Mouse (Mus musculus) midbrain, embryonic 12.5 days (tissue): ENCODE results near the gene Sesn3. TPM values are rescaled to one million over a fixed set of nuclear protein-coding genes. Genes with fewer than 3 reads are reported as not detected.
"Not testable (repeated sequence)": the region's sequence is repeated elsewhere in the genome, so short reads cannot be mapped to it uniquely, and the experiment has no call there.

ENCODE experiments used
- ATAC-seq: fragments of 200-750 bp; cut with Nextera tagmentation; 2 replicates; pipeline ENCODE4 v1.8.0; 2017; ENCODE audit warnings: low read depth, moderate TSS enrichment, moderate library complexity; ENCODE audit not compliant: low FRiP score
- H3K27ac ChIP-seq: fragments of 300-500 bp; sonication (generic); replicated peaks from 2 replicates; pipeline ENCODE4 v1.5.1; 2016; ENCODE audit warnings: mild to moderate bottlenecking
- H3K27me3 ChIP-seq: fragments of 300-500 bp; sonication (generic); 2 replicates; pipeline ENCODE4 v1.6.1; 2016; ENCODE audit warnings: mild to moderate bottlenecking
- H3K36me3 ChIP-seq: fragments of 300-500 bp; sonication (generic); 2 replicates; pipeline ENCODE4 v1.6.1; 2016
- H3K4me1 ChIP-seq: fragments of 300-500 bp; sonication (generic); 2 replicates; pipeline ENCODE4 v1.6.1; 2016
- H3K4me2 ChIP-seq: fragments of 300-500 bp; sonication (generic); replicated peaks from 2 replicates; pipeline ENCODE4 v1.6.1; 2016; ENCODE audit warnings: mild to moderate bottlenecking, moderate library complexity
- H3K4me3 ChIP-seq: fragments of 300-500 bp; sonication (generic); 2 replicates; pipeline ENCODE4 v1.5.1; 2016; ENCODE audit warnings: mild to moderate bottlenecking
- H3K9ac ChIP-seq: fragments of 300-500 bp; sonication (generic); replicated peaks from 2 replicates; pipeline ENCODE4 v1.6.1; 2016; ENCODE audit warnings: mild to moderate bottlenecking, moderate library complexity
- H3K9me3 ChIP-seq: fragments of 300-500 bp; sonication (generic); 2 replicates; pipeline ENCODE4 v1.6.1; 2016; ENCODE audit warnings: mild to moderate bottlenecking
- WGBS: fragments of 180-500 bp; shearing (Covaris S2); methylation state at CpG from one replicate; pipeline ENCODE4 v1.1.7; 2016; 5-methylcytosine and 5-hydroxymethylcytosine counted together
- polyA plus RNA-seq: library from polyadenylated mRNA; unstranded; fragments of >200 nt; fragmentation: Nextera tagmentation; extraction: Ambion mirVana; gene quantifications from 2 replicates; pipeline ENCODE4 v1.2.1, GENCODE M21; 2016

Sesn3 gene
- polyA plus RNA-seq, 1 experiment from 2014 or later: 25.0 TPM

DNA sequence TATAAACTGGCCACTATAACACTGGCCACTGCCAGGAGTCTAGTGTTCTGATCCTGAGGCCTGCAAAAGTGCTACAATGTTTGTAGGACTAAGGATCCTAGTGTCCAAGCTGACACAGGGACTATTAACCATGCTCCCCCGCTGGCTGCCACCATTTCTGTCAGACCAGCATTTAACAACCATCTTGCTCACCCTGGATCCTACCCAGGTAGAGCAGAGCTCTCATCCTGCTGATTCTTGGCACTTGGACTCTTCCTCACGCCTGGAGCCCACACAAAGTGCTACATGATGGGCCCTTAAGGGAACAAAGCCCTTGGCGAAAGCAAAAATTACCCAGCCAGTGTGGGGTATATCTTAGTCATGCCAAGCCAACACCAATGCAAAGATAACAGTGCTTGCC is 62.0 kb downstream of the Sesn3 start:
- Histone ChIP-seq H3K9me3 (no peaks in the 10 kb centered on the region), H3K27ac (no peak overlapping the region), H3K9ac (no peak overlapping the region), H3K4me1 (no peaks in the 10 kb centered on the region), H3K4me2 (no peak overlapping the region), H3K4me3 (no peak overlapping the region), H3K36me3 (peaks cover 8% of the 10 kb centered on the region; the same call in 1 of the 2 replicates), H3K27me3 (no peaks in the 10 kb centered on the region)
- no peak for ATAC-seq
- WGBS: 87% methylated on average over 3 of the region's 3 CpGs

DNA sequence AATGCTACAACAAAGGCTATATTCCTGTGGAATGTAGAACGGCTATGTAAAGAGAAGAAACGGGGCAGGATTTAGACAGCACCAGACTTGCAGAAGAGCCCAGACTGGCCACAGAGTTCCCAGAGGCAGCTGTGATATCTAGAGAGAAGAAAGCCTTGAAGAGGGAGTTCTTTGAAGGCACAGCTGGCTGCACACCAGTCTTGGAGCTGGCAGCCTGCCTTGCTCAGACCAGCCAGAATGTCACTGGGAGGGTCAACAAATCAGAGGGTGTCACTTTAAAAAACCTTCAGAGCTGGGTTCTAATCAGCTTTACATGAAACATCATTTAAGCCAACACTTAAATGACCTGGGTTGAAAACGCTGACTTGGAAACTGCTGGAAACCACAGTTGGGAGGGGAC is 63.8 kb downstream of the Sesn3 start:
- Histone ChIP-seq H3K9ac (no peak overlapping the region), H3K27ac (no peak overlapping the region), H3K27me3 (no peaks in the 10 kb centered on the region), H3K4me2 (no peak overlapping the region), H3K36me3 (no peaks in the 10 kb centered on the region), H3K9me3 (no peaks in the 10 kb centered on the region), H3K4me3 (no peak overlapping the region), H3K4me1 (no peaks in the 10 kb centered on the region)
- 77% methylated on average over 3 of the region's 3 CpGs for WGBS
- no peak for ATAC-seq

DNA sequence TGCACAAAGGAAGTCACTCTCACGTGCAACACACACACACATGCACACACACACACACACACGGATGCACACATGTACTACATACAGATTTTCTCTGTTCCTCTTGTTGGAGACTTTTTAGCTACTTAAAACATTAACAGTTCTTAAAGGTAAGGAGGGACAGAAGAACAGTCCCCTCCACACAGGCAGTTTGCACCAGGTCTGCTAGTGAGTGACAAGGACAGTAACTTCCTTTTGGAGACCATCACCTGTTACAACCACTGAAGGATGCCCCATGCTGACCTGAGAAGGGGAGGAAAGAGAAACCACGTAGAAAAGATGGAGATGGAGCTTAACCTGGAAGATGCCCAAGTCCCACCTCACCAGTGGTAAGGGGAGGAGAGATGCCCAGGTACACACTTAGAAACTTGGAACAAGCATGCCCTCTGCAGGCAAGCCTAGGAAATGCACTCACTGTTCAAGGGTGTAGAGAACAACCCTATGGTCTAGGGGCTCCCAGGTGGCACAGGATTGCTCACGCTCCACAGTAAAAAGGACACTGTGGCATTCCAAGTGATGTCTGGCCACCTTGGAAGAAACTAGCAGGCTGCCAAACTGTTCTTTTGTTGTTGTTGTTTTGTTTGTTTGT is 67.3 kb downstream of the Sesn3 start:
- no peak overlapping the region for H3K4me2 ChIP-seq
- no peaks in the 10 kb centered on the region for H3K36me3 ChIP-seq
- H3K4me1 ChIP-seq: no peaks in the 10 kb centered on the region
- peak; percentile 81 for ATAC-seq
- H3K4me3 ChIP-seq: no peak overlapping the region
- no peak overlapping the region for H3K27ac ChIP-seq
- no peaks in the 10 kb centered on the region for H3K9me3 ChIP-seq
- H3K9ac ChIP-seq: no peak overlapping the region
- no peaks in the 10 kb centered on the region for H3K27me3 ChIP-seq
- 55% methylated on average over 4 of the region's 4 CpGs for WGBS

DNA sequence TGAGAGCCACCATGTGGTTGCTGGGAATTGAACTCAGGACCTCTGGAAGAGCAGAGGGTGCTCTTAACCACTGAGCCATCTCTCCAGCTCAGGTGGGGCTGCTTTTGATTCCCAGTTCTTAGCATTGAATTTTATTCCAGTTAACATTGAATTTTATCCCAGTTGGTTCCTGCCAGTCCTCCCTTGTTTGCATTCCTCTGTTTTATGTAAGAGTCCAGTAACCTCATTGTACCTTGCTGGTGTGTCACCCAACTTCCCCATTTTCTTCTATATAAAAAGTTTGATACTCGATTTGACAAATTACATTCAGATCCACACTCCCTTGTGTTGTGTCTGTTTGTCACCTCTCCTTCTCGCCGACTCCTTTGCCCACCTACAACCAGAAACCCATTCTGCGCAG is 71.0 kb downstream of the Sesn3 start:
- WGBS: 95% methylated on average over 4 of the region's 4 CpGs
- ATAC-seq, H3K27ac ChIP-seq, H3K4me1 ChIP-seq, H3K4me3 ChIP-seq, H3K4me2 ChIP-seq, H3K9ac ChIP-seq, H3K9me3 ChIP-seq, H3K27me3 ChIP-seq, H3K36me3 ChIP-seq: not testable (repeated sequence)

DNA sequence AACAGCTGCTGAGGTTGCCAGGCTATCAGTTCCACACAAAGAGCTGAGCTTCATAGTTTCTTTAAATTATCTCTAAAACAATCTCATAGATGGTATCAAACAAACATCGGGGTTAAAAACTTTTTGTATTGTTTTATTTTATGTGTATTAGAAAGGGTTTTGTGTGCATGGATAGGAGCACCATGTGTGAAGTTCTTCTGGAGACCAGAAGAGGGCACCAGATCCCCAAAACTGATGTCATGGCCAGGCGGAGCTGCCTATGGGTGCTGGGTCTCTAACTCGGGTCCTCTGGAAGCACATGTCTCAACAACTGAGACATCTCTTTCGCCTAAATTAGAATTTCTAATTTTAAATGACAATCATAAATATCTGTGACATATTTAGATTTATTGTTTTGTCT is 73.5 kb downstream of the Sesn3 start:
- Histone ChIP-seq H3K9ac (no peak overlapping the region), H3K36me3 (no peaks in the 10 kb centered on the region), H3K4me2 (no peak overlapping the region), H3K9me3 (no peaks in the 10 kb centered on the region), H3K4me3 (no peak overlapping the region), H3K4me1 (no peaks in the 10 kb centered on the region), H3K27ac (no peak overlapping the region), H3K27me3 (no peaks in the 10 kb centered on the region)
- 49% methylated on average over 4 of the region's 4 CpGs for WGBS
- no peak for ATAC-seq

GRCm38 (mm10) chr9:14349380-14349779 is 74.5 kb downstream of the Sesn3 start:
- ATAC-seq: no peak
- no peak overlapping the region for H3K27ac ChIP-seq
- no peak overlapping the region for H3K4me2 ChIP-seq
- no peaks in the 10 kb centered on the region for H3K36me3 ChIP-seq
- no peaks in the 10 kb centered on the region for H3K27me3 ChIP-seq
- H3K4me3 ChIP-seq: no peak overlapping the region
- no peaks in the 10 kb centered on the region for H3K4me1 ChIP-seq
- no peak overlapping the region for H3K9ac ChIP-seq
- 85% methylated on average over 5 of the region's 5 CpGs for WGBS
- no peaks in the 10 kb centered on the region for H3K9me3 ChIP-seq

DNA sequence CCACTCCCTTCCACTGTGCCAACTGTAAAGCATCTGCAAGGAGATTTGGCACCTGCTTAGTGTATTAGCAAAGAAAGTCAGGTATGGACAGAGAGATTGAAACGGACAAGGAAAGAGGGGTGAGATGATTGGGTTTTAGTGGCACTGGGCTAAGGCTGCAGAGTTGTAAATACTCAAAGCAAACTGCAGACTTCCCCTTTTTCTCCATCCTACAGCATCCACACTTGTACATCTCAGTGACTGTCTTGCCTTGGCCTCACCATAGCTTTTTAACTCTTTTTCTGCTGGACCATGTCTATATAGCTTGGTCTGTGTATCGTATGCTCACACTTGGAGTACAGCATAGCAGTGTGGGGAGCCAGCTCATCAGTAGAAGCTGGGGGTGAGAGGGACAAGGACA is 75.9 kb downstream of the Sesn3 start:
- H3K27me3 ChIP-seq: no peaks in the 10 kb centered on the region
- 76% methylated on average over 2 of the region's 2 CpGs for WGBS
- H3K27ac ChIP-seq: no peak overlapping the region
- no peak overlapping the region for H3K9ac ChIP-seq
- H3K36me3 ChIP-seq: no peaks in the 10 kb centered on the region
- no peak overlapping the region for H3K4me3 ChIP-seq
- no peak for ATAC-seq
- no peaks in the 10 kb centered on the region for H3K9me3 ChIP-seq
- H3K4me1 ChIP-seq: peaks cover 4% of the 10 kb centered on the region
- no peak overlapping the region for H3K4me2 ChIP-seq

DNA sequence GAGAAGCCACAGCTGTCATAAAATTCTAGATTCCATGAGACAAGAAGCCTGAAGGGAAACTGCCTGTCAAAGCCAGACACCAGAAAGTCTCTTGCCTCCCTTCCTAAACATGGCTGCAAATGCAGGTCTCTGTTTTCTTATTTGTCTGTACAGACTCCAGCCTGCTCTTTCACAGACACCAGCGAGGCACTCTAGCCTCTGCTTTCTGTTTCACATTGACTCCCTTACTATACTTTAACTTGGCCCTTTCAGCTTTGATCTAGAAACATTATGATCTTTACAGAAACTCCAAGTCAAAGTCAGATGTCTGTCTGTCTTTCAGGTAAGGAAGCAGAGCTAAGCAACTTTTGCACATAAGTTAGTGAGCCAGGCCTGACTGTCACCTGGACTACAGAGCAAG is 77.5 kb downstream of the Sesn3 start:
- Histone ChIP-seq H3K27me3 (no peaks in the 10 kb centered on the region), H3K4me1 (peaks cover 4% of the 10 kb centered on the region), H3K9ac (no peak overlapping the region), H3K9me3 (no peaks in the 10 kb centered on the region), H3K36me3 (no peaks in the 10 kb centered on the region), H3K4me3 (no peak overlapping the region), H3K4me2 (no peak overlapping the region), H3K27ac (no peak overlapping the region)
- no peak for ATAC-seq
- WGBS: 71% methylated on average over 1 of the region's 1 CpGs

- Histone ChIP-seq H3K4me2 (no peak overlapping the region), H3K27me3 (no peaks in the 10 kb centered on the region), H3K36me3 (no peaks in the 10 kb centered on the region), H3K4me3 (no peak overlapping the region), H3K9me3 (no peaks in the 10 kb centered on the region), H3K27ac (no peak overlapping the region), H3K4me1 (peaks cover 4% of the 10 kb centered on the region), H3K9ac (no peak overlapping the region)
- 65% methylated on average over 6 of the region's 6 CpGs for WGBS
- ATAC-seq: no peak
These were observed 80.0 kb downstream of the Sesn3 start for GRCm38 (mm10) chr9:14354852-14355251.

DNA sequence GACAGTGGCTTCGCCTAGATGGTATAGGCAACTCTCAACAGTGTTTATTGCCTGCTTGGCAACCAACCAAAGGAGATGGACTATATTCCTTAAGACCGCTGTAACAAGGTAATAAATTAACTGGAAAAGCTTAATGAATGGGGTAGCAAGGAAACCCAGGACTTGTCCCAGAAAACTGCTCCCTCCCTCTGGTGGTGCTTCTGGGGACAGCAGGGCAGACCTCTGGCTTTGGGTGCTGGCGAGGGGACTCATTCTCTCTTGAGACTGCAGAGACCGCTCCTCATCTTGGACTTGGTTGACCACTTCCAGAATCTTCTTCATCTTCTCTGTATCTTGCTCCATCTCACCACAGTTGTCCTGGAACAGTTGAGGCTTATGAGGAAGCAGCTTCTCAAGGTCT is 82.2 kb downstream of the Sesn3 start:
- WGBS: 91% methylated on average over 4 of the region's 4 CpGs
- no peak for ATAC-seq

GRCm38 (mm10) chr9:14362068-14362768 is 87.4 kb downstream of the Sesn3 start:
- H3K4me2 ChIP-seq: no peak overlapping the region
- no peaks in the 10 kb centered on the region for H3K27me3 ChIP-seq
- H3K4me1 ChIP-seq: no peaks in the 10 kb centered on the region
- H3K27ac ChIP-seq: no peak overlapping the region
- H3K36me3 ChIP-seq: no peaks in the 10 kb centered on the region
- ATAC-seq: no peak
- no peak overlapping the region for H3K4me3 ChIP-seq
- 85% methylated on average over 8 of the region's 8 CpGs for WGBS
- H3K9ac ChIP-seq: no peak overlapping the region
- H3K9me3 ChIP-seq: no peaks in the 10 kb centered on the region

More for the DNA sequence above, 82.2 kb downstream of the Sesn3 start:
- H3K27me3 ChIP-seq: no peaks in the 10 kb centered on the region
- H3K36me3 ChIP-seq: no peaks in the 10 kb centered on the region
- H3K9me3 ChIP-seq: no peaks in the 10 kb centered on the region
- no peak overlapping the region for H3K4me3 ChIP-seq
- no peak overlapping the region for H3K27ac ChIP-seq
- peaks cover 4% of the 10 kb centered on the region for H3K4me1 ChIP-seq
- no peak overlapping the region for H3K4me2 ChIP-seq
- no peak overlapping the region for H3K9ac ChIP-seq

DNA sequence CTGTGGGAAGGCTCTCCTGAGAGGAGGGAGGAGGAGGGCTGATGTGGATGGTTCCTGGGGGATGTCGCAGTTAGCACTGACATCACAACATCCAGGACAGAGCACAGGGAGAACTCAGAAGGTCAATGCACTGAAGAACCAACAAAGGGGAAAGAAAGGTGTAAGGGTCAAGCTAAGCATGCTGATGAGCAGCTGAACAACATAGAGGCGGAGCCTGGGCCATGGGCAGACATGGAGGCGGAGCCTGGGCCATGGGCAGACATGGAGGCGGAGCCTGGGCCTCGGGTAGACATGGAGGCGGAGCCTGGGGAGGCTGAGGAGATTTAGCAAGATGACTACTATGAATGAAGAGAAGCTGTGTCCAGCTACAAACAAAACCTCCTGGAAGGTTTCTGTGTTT is 88.7 kb downstream of the Sesn3 start:
- H3K4me1 ChIP-seq: no peaks in the 10 kb centered on the region
- no peak overlapping the region for H3K4me3 ChIP-seq
- no peaks in the 10 kb centered on the region for H3K27me3 ChIP-seq
- ATAC-seq: peak; percentile 34; the same call in 1 of the 2 replicates
- H3K9me3 ChIP-seq: no peaks in the 10 kb centered on the region
- no peak overlapping the region for H3K27ac ChIP-seq
- no peak overlapping the region for H3K9ac ChIP-seq
- no peak overlapping the region for H3K4me2 ChIP-seq
- 78% methylated on average over 6 of the region's 6 CpGs for whole genome bisulfite sequencing
- H3K36me3 ChIP-seq: no peaks in the 10 kb centered on the region

DNA sequence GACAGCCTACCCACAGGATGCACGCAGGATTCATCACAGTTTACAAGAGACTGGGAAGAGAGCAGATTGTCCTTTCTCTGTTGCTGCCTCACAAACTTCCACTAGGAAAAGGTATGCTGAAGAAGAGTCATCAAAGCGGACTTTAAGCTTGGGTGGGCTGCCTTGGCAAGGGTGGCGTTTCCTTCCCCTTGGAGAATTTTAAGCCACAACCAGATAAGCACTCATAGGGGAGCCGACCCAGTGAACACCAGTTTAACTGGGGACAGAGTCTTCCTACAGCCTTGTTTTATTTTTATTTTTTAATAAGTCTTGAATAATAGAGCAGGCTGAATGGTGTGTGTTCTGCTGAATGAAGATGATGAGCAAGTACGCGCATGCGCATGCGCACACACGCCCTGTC is 89.9 kb downstream of the Sesn3 start:
- Histone ChIP-seq H3K4me2 (no peak overlapping the region), H3K27me3 (no peaks in the 10 kb centered on the region), H3K4me3 (no peak overlapping the region), H3K9ac (no peak overlapping the region), H3K4me1 (no peaks in the 10 kb centered on the region), H3K27ac (no peak overlapping the region), H3K9me3 (peaks cover 5% of the 10 kb centered on the region; the same call in 1 of the 2 replicates), H3K36me3 (no peaks in the 10 kb centered on the region)
- no peak for ATAC-seq
- WGBS: 94% methylated on average over 9 of the region's 9 CpGs
